Mouse (Mus musculus) G1E (cell line): Measurements from ENCODE around the gene Clic4. TPM values are rescaled to one million over a fixed set of nuclear protein-coding genes. Genes with fewer than 3 reads are reported as not detected.
A peak's percentile ranks its signal among the peaks of the same experiment; 100 is the strongest.

ENCODE experiments used
- ATAC-seq: 2 replicates; pipeline ENCODE4 v1.8.0; 2016; ENCODE audit warnings: mild to moderate bottlenecking; ENCODE audit not compliant: insufficient number of reproducible peaks, poor library complexity, low FRiP score, severe bottlenecking; ENCODE audit errors: extremely low read depth
- DNase-seq: peaks from one replicate; pipeline ENCODE4 v3.0.0; 2012; ENCODE audit warnings: low spot score
- H3K27me3 ChIP-seq: 2 replicates; pipeline ENCODE4 v1.6.1; 2012; ENCODE audit warnings: mild to moderate bottlenecking, low read length, inconsistent platforms; ENCODE audit not compliant: insufficient read depth
- H3K36me3 ChIP-seq: replicated peaks from 2 replicates; pipeline ENCODE3; 2012; ENCODE audit warnings: mild to moderate bottlenecking, inconsistent platforms
- H3K4me1 ChIP-seq: 2 replicates; pipeline ENCODE4 v1.6.1; 2012; ENCODE audit warnings: low read depth, low read length, inconsistent platforms, mixed read lengths; ENCODE audit not compliant: insufficient read depth
- H3K4me3 ChIP-seq: 2 replicates; pipeline ENCODE4 v1.5.1; 2012; ENCODE audit warnings: low read depth, mild to moderate bottlenecking, inconsistent platforms, low read length, moderate library complexity, mixed read lengths
- H3K9me3 ChIP-seq: replicated peaks from 2 replicates; pipeline ENCODE4 v1.6.1; 2012; ENCODE audit warnings: inconsistent platforms
- CTCF ChIP-seq: IDR thresholded peaks from 2 replicates; pipeline ENCODE4 v1.5.1; 2012; ENCODE audit warnings: low read depth, low read length, inconsistent platforms, mixed read lengths
- GATA1 ChIP-seq: IDR thresholded peaks from 2 replicates; pipeline ENCODE4 v1.6.1; 2012; ENCODE audit warnings: borderline replicate concordance, low read length, inconsistent platforms, mixed read lengths
- GATA2 ChIP-seq: IDR thresholded peaks from 2 replicates; pipeline ENCODE4 v1.6.1; 2012; ENCODE audit warnings: low read depth, low read length, inconsistent platforms, borderline replicate concordance
- POLR2AphosphoS5 ChIP-seq: IDR thresholded peaks from 2 replicates; pipeline ENCODE4 v1.6.1; 2012; ENCODE audit warnings: low read depth, low read length, inconsistent platforms; ENCODE audit not compliant: insufficient replicate concordance
- TAL1 ChIP-seq: conservative IDR thresholded peaks from 2 replicates; pipeline ENCODE4 v1.6.1; 2012; ENCODE audit warnings: low read depth, low read length, inconsistent platforms, mixed read lengths
- polyA plus RNA-seq: library from polyadenylated mRNA; stranded (reverse); fragments of >175 nt; gene quantifications from 2 replicates; pipeline ENCODE4 v1.2.3, GENCODE M21; 2012
- total RNA-seq, 2 experiments: library from RNA; stranded (forward) in 1 of 2; stranded (reverse) in 1 of 2; fragments of 200-1000 nt in 1 of 2; fragments of >200 nt in 1 of 2; fragmentation: Nextera tagmentation in 1 of 2; gene quantifications; 2 replicates each; pipeline ENCODE4 v1.2.3; 2014 to 2017

Gene Clic4
- total and polyA plus RNA-seq, 3 experiments: 38.1 to 176 (median 125) TPM

GRCm38 (mm10) chr4:135269656-135270341 lies 2.8 kb downstream of the Clic4 start:
- no peak for TF ChIP-seq GATA1
- no peak for TF ChIP-seq POLR2AphosphoS5
- TF ChIP-seq GATA2: no peak
- no peak for TF ChIP-seq CTCF
- TF ChIP-seq TAL1: no peak
- H3K4me1 ChIP-seq: peaks cover 56% of the 10 kb centered on the region
- peaks cover 46% of the 10 kb centered on the region for H3K36me3 ChIP-seq
- no peaks in the 10 kb centered on the region for H3K9me3 ChIP-seq
- no peak for ATAC-seq
- H3K4me3 ChIP-seq: peak overlapping the region; percentile 93
- H3K27me3 ChIP-seq: no peaks in the 10 kb centered on the region
- no peak for DNase-seq

- TF ChIP-seq POLR2AphosphoS5 (no peak), GATA1 (no peak), TAL1 (no peak), GATA2 (no peak), CTCF (no peak)
- DNase-seq (no peak), ATAC-seq (no peak)
- peaks cover 58% of the 10 kb centered on the region for H3K4me1 ChIP-seq
- no peaks in the 10 kb centered on the region for H3K9me3 ChIP-seq
- no peak overlapping the region for H3K4me3 ChIP-seq
- H3K27me3 ChIP-seq: no peaks in the 10 kb centered on the region
- H3K36me3 ChIP-seq: peaks cover 62% of the 10 kb centered on the region
Observed at GRCm38 (mm10) chr4:135267521-135267920, 5.1 kb downstream of the Clic4 start.

- Histone ChIP-seq H3K4me1 (peaks cover 63% of the 10 kb centered on the region), H3K36me3 (peaks cover 67% of the 10 kb centered on the region), H3K4me3 (no peak overlapping the region), H3K9me3 (no peaks in the 10 kb centered on the region), H3K27me3 (no peaks in the 10 kb centered on the region)
- DNase-seq (no peak), ATAC-seq (no peak)
- no peak for TF ChIP-seq GATA2
- TF ChIP-seq CTCF: no peak
- no peak for TF ChIP-seq POLR2AphosphoS5
- TF ChIP-seq TAL1: no peak
- no peak for TF ChIP-seq GATA1
Observed at GRCm38 (mm10) chr4:135266987-135267386, 5.6 kb downstream of the Clic4 start.

GRCm38 (mm10) chr4:135260434-135260833 lies 12.2 kb downstream of the Clic4 start:
- H3K36me3 ChIP-seq: peaks cover 65% of the 10 kb centered on the region
- DNase-seq (no peak), ATAC-seq (no peak)
- H3K4me1 ChIP-seq: peaks cover 69% of the 10 kb centered on the region
- H3K9me3 ChIP-seq: no peaks in the 10 kb centered on the region
- no peaks in the 10 kb centered on the region for H3K27me3 ChIP-seq
- TF ChIP-seq GATA2: no peak
- no peak overlapping the region for H3K4me3 ChIP-seq

- ATAC-seq (no peak), DNase-seq (no peak)
- H3K4me3 ChIP-seq: no peak overlapping the region
- H3K4me1 ChIP-seq: peaks cover 75% of the 10 kb centered on the region
- H3K9me3 ChIP-seq: no peaks in the 10 kb centered on the region
- H3K27me3 ChIP-seq: no peaks in the 10 kb centered on the region
- H3K36me3 ChIP-seq: peaks cover 68% of the 10 kb centered on the region
- TF ChIP-seq POLR2AphosphoS5: no peak
- TF ChIP-seq GATA1: no peak
- TF ChIP-seq CTCF: no peak
- no peak for TF ChIP-seq TAL1
- TF ChIP-seq GATA2: no peak
Observed at GRCm38 (mm10) chr4:135258521-135258920, 14.1 kb downstream of the Clic4 start.

GRCm38 (mm10) chr4:135257881-135258476 lies 14.6 kb downstream of the Clic4 start:
- TF ChIP-seq POLR2AphosphoS5 (no peak), GATA2 (no peak), TAL1 (no peak), CTCF (no peak), GATA1 (no peak)
- Histone ChIP-seq H3K4me3 (no peak overlapping the region), H3K4me1 (peaks cover 75% of the 10 kb centered on the region), H3K9me3 (no peaks in the 10 kb centered on the region), H3K27me3 (no peaks in the 10 kb centered on the region), H3K36me3 (peaks cover 70% of the 10 kb centered on the region)
- ATAC-seq (no peak), DNase-seq (no peak)
